Mouse (Mus musculus) CH12.LX (cell line): ENCODE data around the gene Prima1.

Source experiments
- CTCF ChIP-seq, 2 experiments: IDR thresholded peaks in 1 of 2; conservative IDR thresholded peaks in 1 of 2; 2 replicates each; pipeline ENCODE4 v1.5.1; 2011 to 2012; ENCODE audit warnings: low read depth in 2 of 2, low read length in 2 of 2, improper control_type of control experiment in 1 of 2, inconsistent platforms in 1 of 2, mild to moderate bottlenecking in 1 of 2, moderate library complexity in 1 of 2
- EP300 ChIP-seq: IDR thresholded peaks from 2 replicates; pipeline ENCODE4 v1.6.1; 2011; ENCODE audit warnings: low read length, improper control_type of control experiment
- ETS1 ChIP-seq: conservative IDR thresholded peaks from 2 replicates; pipeline ENCODE4 v1.6.1; 2012; ENCODE audit warnings: low read depth, mild to moderate bottlenecking, inconsistent platforms, low read length, improper control_type of control experiment, moderate library complexity
- HCFC1 ChIP-seq: IDR thresholded peaks from 2 replicates; pipeline ENCODE4 v1.6.1; 2012; ENCODE audit warnings: low read depth, mild to moderate bottlenecking, inconsistent platforms, low read length, improper control_type of control experiment
- POLR2A ChIP-seq: IDR thresholded peaks from 2 replicates; pipeline ENCODE4 v1.6.1; 2011; ENCODE audit warnings: low read depth, mild to moderate bottlenecking, improper control_type of control experiment, low read length
- SMC3 ChIP-seq: IDR thresholded peaks from 2 replicates; pipeline ENCODE4 v1.6.1; 2011; ENCODE audit warnings: low read depth, low read length, improper control_type of control experiment
- TCF12 ChIP-seq: IDR thresholded peaks from 2 replicates; pipeline ENCODE4 v1.6.1; 2014; ENCODE audit warnings: low read depth, mild to moderate bottlenecking, inconsistent platforms, low read length, improper control_type of control experiment
- ZKSCAN1 ChIP-seq: IDR thresholded peaks from 2 replicates; pipeline ENCODE4 v1.6.1; 2012; ENCODE audit warnings: low read depth, inconsistent platforms, low read length, improper control_type of control experiment, borderline replicate concordance

GRCm38 (mm10) chr12:103235251-103235650 is 6.7 kb downstream of the Prima1 start:
- TF ChIP-seq POLR2A, result no peak
- TF ChIP-seq EP300, result no peak
- no peak for TF ChIP-seq SMC3
- TF ChIP-seq CTCF (conservative IDR thresholded peaks at IDR 0.05 in 1 of 2, IDR thresholded peaks at IDR 0.05 in 1 of 2; ENCODE audit: low read depth in 2 of 2, low read length in 2 of 2), result no peak
- TF ChIP-seq HCFC1, result no peak
- TF ChIP-seq ZKSCAN1, result no peak
- TF ChIP-seq TCF12, result no peak
- no peak for TF ChIP-seq ETS1
